Comparison of ENCODE assay signal across 9 mouse cellular contexts in the genomic region with DNA sequence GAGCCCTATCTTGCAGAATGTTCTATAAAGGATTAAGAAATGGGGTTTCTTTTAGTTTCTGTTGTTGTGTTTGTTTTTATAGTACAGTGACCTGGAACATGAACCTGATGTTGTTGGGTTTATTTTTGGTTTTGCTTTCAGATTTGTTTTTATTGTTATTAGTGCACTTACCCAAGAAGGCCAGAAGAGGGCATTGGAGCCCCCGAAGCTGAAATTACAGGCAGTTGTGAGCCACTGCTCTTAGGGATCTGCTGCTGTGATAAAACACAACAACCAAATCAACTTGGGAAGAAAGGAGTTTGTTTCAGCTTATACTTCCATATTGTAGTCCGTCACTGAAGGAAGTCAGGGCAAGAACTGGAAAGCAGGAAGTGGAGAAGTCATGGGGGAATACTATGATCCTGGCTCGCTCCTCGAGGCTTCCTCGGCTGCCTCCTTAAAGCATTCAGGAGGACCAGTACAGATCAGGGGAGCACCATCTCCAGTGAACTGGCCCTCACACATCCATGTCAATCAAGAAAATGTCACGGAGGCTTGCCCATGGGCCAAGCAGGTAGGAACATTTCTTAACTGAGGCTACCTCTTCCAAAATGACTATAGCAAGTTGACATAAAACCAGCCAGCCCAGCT. TPM values are rescaled to one million over a fixed set of nuclear protein-coding genes. Genes with fewer than 3 reads are reported as not detected.
DNase-seq lines count a peak whose midpoint lies in the region; ATAC-seq and TF ChIP-seq lines count a peak whose summit lies in the region.
"Had no signal": no experiment of that assay in that cellular context is flagged by ENCODE, and none has a peak within 500 bp of the region (broad histone marks: within the 10 kb centered on the region; RNA-seq: fewer than 3 reads in every experiment).

No protein-coding gene starts in this region.

- H3K4me3 ChIP-seq in embryonic facial prominence, embryonic 13.5 days: no peak overlapping the region
- no peak overlapping the region for H3K4me3 ChIP-seq in limb, embryonic 14.5 days (replicated peaks; ENCODE audit: low read length)
- H3K4me3 ChIP-seq in midbrain, embryonic 15.5 days: no peak overlapping the region

- peaks cover 3% of the 10 kb centered on the region; the same call in 1 of the 2 replicates for H3K36me3 ChIP-seq in embryonic facial prominence, embryonic 13.5 days
- H3K36me3 ChIP-seq in limb, embryonic 14.5 days (ENCODE audit: control insufficient read depth, insufficient read depth, low read length): 0 out of 2 replicates have a peak, but pooled peaks cover 4% of the 10 kb centered on the region
- peaks cover 6% of the 10 kb centered on the region; the same call in 1 of the 2 replicates for H3K36me3 ChIP-seq in midbrain, embryonic 15.5 days (replicated peaks)

- H3K4me1 ChIP-seq in embryonic facial prominence, embryonic 13.5 days: peaks cover 6% of the 10 kb centered on the region
- no peaks in the 10 kb centered on the region for H3K4me1 ChIP-seq in limb, embryonic 14.5 days (ENCODE audit: control insufficient read depth, insufficient read depth, low read length)
- peaks cover 23% of the 10 kb centered on the region for H3K4me1 ChIP-seq in midbrain, embryonic 15.5 days

- peak overlapping the region; percentile 3; the same call in 1 of the 2 replicates for H3K4me2 ChIP-seq in embryonic facial prominence, embryonic 13.5 days
- H3K4me2 ChIP-seq in limb, embryonic 14.5 days (replicated peaks; ENCODE audit: low read depth, low read length, severe bottlenecking): no peak overlapping the region
- H3K4me2 ChIP-seq in midbrain, embryonic 15.5 days: no peak overlapping the region

- H3K9me3 ChIP-seq in embryonic facial prominence, embryonic 13.5 days: no peaks in the 10 kb centered on the region
- H3K9me3 ChIP-seq in limb, embryonic 14.5 days (ENCODE audit: control insufficient read depth, low read length): no peaks in the 10 kb centered on the region
- 0 out of 2 replicates have a peak, but pooled peaks cover 3% of the 10 kb centered on the region for H3K9me3 ChIP-seq in midbrain, embryonic 15.5 days

- no peaks in the 10 kb centered on the region; the same call in 1 of the 2 replicates for H3K27me3 ChIP-seq in embryonic facial prominence, embryonic 13.5 days
- H3K27me3 ChIP-seq in limb, embryonic 14.5 days (ENCODE audit: control insufficient read depth, insufficient read depth, low read length): no peaks in the 10 kb centered on the region
- H3K27me3 ChIP-seq in midbrain, embryonic 15.5 days (replicated peaks): no peaks in the 10 kb centered on the region

- no peak for TF ChIP-seq POLR2A in limb, embryonic 14.5 days (IDR thresholded peaks at IDR 0.05; ENCODE audit: borderline replicate concordance, extremely low read depth, insufficient read depth, insufficient read length)

- no peak overlapping the region for H3K27ac ChIP-seq in embryonic facial prominence, embryonic 13.5 days
- H3K27ac ChIP-seq in limb, embryonic 14.5 days (replicated peaks; ENCODE audit: low read depth, low read length): no peak overlapping the region
- H3K27ac ChIP-seq in midbrain, embryonic 15.5 days: no peak overlapping the region
- H3K27ac ChIP-seq: macrophage had no signal

- DNase-seq in heart, adult 11 months: peak; percentile 92
- DNase-seq in heart, postnatal 25 days (ENCODE audit: low spot score): no peak
- DNase-seq in 416B (ENCODE audit: low read depth) (peak; percentile 74), R1 (ENCODE audit: low read depth, low spot score) (peak; percentile 53)
- peak; percentile 32 for DNase-seq in limb, embryonic 14.5 days (ENCODE audit: low spot score)
- peak; percentile 16 for DNase-seq in thymus, postnatal 14 days

- 50% methylated on average over 6 of the region's 6 CpGs for WGBS in embryonic facial prominence, embryonic 13.5 days
- 56% methylated on average over 6 of the region's 6 CpGs for WGBS in limb, embryonic 14.5 days
- WGBS in midbrain, embryonic 15.5 days: 56% methylated on average over 6 of the region's 6 CpGs

- H3K9ac ChIP-seq in embryonic facial prominence, embryonic 13.5 days: no peak overlapping the region
- H3K9ac ChIP-seq in limb, embryonic 14.5 days (ENCODE audit: low read depth, low read length, severe bottlenecking): no peak overlapping the region
- H3K9ac ChIP-seq in midbrain, embryonic 15.5 days: no peak overlapping the region

- no peak for ATAC-seq in embryonic facial prominence, embryonic 13.5 days (ENCODE audit: insufficient number of reproducible peaks, insufficient read depth, low FRiP score, low TSS enrichment, low read depth)
- ATAC-seq in limb, embryonic 14.5 days (ENCODE audit: low FRiP score, low read depth): no peak
- ATAC-seq in midbrain, embryonic 15.5 days (replicated peaks): no peak

- intact Hi-C loops in heart, postnatal 25 days (cut with DNase I): loop anchor here (1.0 to 5.0 kb wide), 2 partner anchors 53 to 181 kb away; no protein-coding TSS in a partner anchor

RNA-seq across cellular contexts. Expression of a gene that starts 2.4 kb away (rescaled TPM):
- 10 to 100 TPM; 10.1 to 10.6 TPM for total RNA-seq in heart, postnatal 25 days (2021)
- polyA plus RNA-seq in embryonic facial prominence, embryonic 13.5 days (2015; fragmentation: Nextera tagmentation; extraction: Ambion mirVana): 15.4 and 20.0 TPM in 2 replicates
- polyA plus RNA-seq in limb, embryonic 14.5 days (2012; rRNA removed): 15.8 and 15.9 TPM in 2 replicates
- 11.5 and 13.5 TPM in 2 replicates for polyA plus RNA-seq in limb, embryonic 14.5 days (2014; fragmentation: Nextera tagmentation; extraction: Ambion mirVana)
- polyA plus RNA-seq in midbrain, embryonic 15.5 days (2015; fragmentation: Nextera tagmentation; extraction: Ambion mirVana): 112 and 121 TPM in 2 replicates

RNA-seq across cellular contexts. Expression of a gene that starts 29.4 kb away (rescaled TPM):
- total RNA-seq in heart, postnatal 25 days (2021): 10 to 100 TPM; 19.0 to 19.1 TPM
- 3.6 and 4.3 TPM in 2 replicates for polyA plus RNA-seq in embryonic facial prominence, embryonic 13.5 days (2015; fragmentation: Nextera tagmentation; extraction: Ambion mirVana)
- polyA plus RNA-seq in limb, embryonic 14.5 days (2012; rRNA removed): 3.1 TPM in 2 replicates
- 4.2 TPM in 2 replicates for polyA plus RNA-seq in limb, embryonic 14.5 days (2014; fragmentation: Nextera tagmentation; extraction: Ambion mirVana)
- polyA plus RNA-seq in midbrain, embryonic 15.5 days (2015; fragmentation: Nextera tagmentation; extraction: Ambion mirVana): 5.9 and 6.6 TPM in 2 replicates
